Mouse (Mus musculus): Measurements from ENCODE around the gene Nprl3. TPM values are rescaled to one million over a fixed set of nuclear protein-coding genes. Genes with fewer than 3 reads are reported as not detected.

Gene Nprl3
- polyA plus RNA-seq, 1 experiment from 2014 or later: 29.8 TPM

DNA sequence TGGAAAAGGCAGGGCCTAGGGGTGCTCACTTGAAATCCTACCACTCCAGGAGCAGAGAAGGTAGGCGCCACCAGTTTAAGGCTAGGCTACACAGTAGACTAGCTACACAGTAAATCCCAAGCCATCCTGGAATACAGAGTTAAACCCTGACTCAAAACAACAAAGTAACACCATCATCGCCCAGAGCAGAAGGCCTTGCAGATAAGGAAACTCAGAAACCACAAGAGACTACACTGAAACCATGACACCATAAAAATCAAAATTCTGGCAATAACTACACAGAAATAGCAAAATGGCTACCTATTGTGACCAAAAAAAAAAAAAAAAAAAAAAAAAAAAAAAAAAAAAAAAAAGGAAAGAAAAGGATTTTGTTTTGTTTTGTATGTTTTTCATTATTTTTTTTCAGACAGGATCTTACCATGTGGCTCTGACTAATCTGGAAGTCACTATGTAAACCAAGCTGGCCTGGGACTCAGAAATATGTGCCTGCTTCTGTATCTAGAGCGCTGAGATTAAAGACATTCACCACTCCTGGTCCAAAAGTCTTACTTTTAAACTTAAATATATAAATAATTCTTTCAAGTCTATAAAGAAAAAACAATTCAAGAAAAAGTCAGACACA lies 2.3 kb downstream of the Nprl3 start:
- WGBS: 80% methylated on average over 3 of the region's 3 CpGs
- Histone ChIP-seq H3K4me2 (no peak overlapping the region), H3K27ac (no peak overlapping the region), H3K4me1 (replicated peaks) (peaks cover 18% of the 10 kb centered on the region), H3K4me3 (no peak overlapping the region), H3K9me3 (replicated peaks) (no peaks in the 10 kb centered on the region), H3K27me3 (no peaks in the 10 kb centered on the region; the same call in 1 of the 2 replicates), H3K9ac (no peak overlapping the region), H3K36me3 (no peaks in the 10 kb centered on the region; the same call in 1 of the 2 replicates)
- ATAC-seq (replicated peaks; ENCODE audit: insufficient number of reproducible peaks, insufficient read depth, low FRiP score, low read depth): no peak

DNA sequence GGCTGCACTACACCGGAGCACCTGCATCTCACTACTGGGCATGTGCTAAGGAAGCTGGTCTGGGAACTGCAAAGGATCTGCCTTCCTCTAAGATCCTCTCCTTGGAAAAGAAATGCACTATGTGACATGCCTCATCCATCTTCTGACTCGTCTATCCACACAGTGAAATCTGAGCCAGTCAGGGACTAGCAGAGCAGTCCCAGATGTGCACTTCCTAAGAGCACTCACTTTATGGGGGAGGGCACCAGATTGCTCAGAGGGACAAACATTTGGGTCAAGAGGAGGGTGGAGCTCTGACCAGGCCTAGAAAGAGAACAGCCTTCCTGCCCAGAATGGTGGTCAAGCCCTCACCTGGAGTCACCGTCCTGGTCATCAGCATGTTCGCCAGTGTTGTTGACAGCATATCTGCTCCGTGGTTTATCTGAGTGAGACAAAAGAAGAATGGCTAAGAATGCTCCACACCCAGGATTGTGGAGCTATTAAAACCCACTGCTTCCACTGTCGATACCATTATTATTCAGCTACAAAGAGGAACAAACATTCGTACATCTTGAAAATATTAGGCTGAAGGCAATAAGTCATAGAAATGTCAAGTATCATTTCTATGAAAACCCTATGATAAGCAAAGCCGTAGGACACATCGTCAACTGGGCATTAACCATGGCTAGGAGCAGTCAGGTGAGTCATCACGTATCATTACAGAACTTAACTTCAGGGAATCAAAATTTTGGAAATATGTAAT lies 4.7 kb downstream of the Nprl3 start:
- Histone ChIP-seq H3K9me3 (replicated peaks) (no peaks in the 10 kb centered on the region), H3K27ac (no peak overlapping the region), H3K36me3 (no peaks in the 10 kb centered on the region; the same call in 1 of the 2 replicates), H3K9ac (no peak overlapping the region), H3K4me1 (replicated peaks) (peaks cover 14% of the 10 kb centered on the region), H3K4me3 (no peak overlapping the region), H3K4me2 (no peak overlapping the region), H3K27me3 (no peaks in the 10 kb centered on the region)
- WGBS: 72% methylated on average over 10 of the region's 10 CpGs
- no peak for ATAC-seq (replicated peaks; ENCODE audit: insufficient number of reproducible peaks, insufficient read depth, low FRiP score, low read depth)

DNA sequence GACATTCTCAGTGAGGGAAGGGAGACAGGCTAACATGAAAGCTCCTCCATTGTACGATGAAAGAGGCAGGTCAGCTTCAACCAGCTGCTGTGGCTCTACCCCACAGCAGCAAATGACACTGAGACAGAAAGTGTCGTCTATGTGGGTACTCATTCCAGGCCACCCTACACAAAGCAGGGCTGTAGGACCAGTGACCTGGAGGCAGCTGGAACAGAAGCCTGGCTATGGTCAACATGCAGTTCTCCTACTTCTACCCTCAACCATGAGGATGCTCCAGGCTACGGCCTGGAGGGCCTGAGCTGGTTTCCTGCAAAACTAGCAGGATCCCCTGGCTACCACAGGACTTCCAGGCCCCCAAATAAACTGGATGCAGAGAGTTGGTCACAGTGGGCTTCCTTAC lies 10.9 kb downstream of the Nprl3 start:
- H3K4me3 ChIP-seq: no peak overlapping the region
- H3K4me2 ChIP-seq: no peak overlapping the region
- H3K27me3 ChIP-seq: no peaks in the 10 kb centered on the region
- no peaks in the 10 kb centered on the region for H3K4me1 ChIP-seq (replicated peaks)
- H3K9me3 ChIP-seq (replicated peaks): no peaks in the 10 kb centered on the region
- H3K9ac ChIP-seq: no peak overlapping the region
- H3K27ac ChIP-seq: no peak overlapping the region
- WGBS: 87% methylated on average over 3 of the region's 3 CpGs
- ATAC-seq (replicated peaks; ENCODE audit: insufficient number of reproducible peaks, insufficient read depth, low FRiP score, low read depth): no peak
- peaks cover 13% of the 10 kb centered on the region; the same call in 1 of the 2 replicates for H3K36me3 ChIP-seq

DNA sequence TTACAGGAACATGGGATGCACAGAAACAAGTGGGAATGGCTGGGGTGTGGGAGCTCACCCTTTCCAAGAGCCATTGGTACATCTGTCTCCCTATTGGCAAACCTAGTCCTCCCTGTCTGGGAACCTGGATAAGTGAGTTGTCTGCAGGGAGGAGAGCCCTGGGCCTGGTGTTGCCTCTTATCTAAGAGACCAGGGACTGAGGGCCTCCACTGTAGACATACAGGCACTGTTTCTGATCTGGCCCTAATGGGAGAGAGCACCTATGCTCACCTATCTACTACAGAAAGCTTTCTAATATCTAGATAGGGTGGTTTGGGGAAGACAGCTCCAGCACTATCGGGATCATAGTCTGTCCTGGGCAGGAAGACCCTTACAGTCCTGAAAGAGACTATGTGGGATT lies 11.4 kb downstream of the Nprl3 start:
- WGBS: 88% methylated on average over 1 of the region's 1 CpGs
- peaks cover 13% of the 10 kb centered on the region; the same call in 1 of the 2 replicates for H3K36me3 ChIP-seq
- no peaks in the 10 kb centered on the region for H3K4me1 ChIP-seq (replicated peaks)
- H3K4me3 ChIP-seq: no peak overlapping the region
- ATAC-seq (replicated peaks; ENCODE audit: insufficient number of reproducible peaks, insufficient read depth, low FRiP score, low read depth): no peak
- no peaks in the 10 kb centered on the region for H3K27me3 ChIP-seq
- no peak overlapping the region for H3K4me2 ChIP-seq
- H3K9ac ChIP-seq: no peak overlapping the region
- H3K9me3 ChIP-seq (replicated peaks): no peaks in the 10 kb centered on the region
- H3K27ac ChIP-seq: no peak overlapping the region

DNA sequence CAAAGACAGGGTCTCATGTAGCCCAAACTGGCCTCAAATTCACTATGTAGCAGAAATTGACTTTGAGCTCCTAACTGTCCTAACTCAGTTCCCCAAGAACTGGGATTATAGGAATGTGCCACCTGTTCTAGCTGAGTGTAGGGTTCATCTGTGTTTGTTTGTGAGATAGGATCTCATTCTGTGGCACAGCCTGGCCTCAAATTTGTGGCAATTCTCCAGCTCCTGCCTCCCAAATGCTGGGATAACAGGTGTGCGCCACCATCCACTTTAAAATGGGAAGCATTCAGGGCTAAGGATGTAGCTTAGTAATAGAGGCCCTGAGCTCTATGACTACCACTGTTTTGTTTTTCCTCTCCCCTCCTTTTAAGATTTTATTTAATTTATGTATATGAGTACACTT lies 14.4 kb downstream of the Nprl3 start:
- Histone ChIP-seq H3K4me1 (replicated peaks) (no peaks in the 10 kb centered on the region), H3K27ac (no peak overlapping the region), H3K4me2 (no peak overlapping the region), H3K36me3 (peaks cover 22% of the 10 kb centered on the region; the same call in 1 of the 2 replicates), H3K4me3 (no peak overlapping the region), H3K27me3 (no peaks in the 10 kb centered on the region), H3K9ac (no peak overlapping the region), H3K9me3 (replicated peaks) (no peaks in the 10 kb centered on the region)
- no peak for ATAC-seq (replicated peaks; ENCODE audit: insufficient number of reproducible peaks, insufficient read depth, low FRiP score, low read depth)
- WGBS: 95% methylated on average over 1 of the region's 1 CpGs

DNA sequence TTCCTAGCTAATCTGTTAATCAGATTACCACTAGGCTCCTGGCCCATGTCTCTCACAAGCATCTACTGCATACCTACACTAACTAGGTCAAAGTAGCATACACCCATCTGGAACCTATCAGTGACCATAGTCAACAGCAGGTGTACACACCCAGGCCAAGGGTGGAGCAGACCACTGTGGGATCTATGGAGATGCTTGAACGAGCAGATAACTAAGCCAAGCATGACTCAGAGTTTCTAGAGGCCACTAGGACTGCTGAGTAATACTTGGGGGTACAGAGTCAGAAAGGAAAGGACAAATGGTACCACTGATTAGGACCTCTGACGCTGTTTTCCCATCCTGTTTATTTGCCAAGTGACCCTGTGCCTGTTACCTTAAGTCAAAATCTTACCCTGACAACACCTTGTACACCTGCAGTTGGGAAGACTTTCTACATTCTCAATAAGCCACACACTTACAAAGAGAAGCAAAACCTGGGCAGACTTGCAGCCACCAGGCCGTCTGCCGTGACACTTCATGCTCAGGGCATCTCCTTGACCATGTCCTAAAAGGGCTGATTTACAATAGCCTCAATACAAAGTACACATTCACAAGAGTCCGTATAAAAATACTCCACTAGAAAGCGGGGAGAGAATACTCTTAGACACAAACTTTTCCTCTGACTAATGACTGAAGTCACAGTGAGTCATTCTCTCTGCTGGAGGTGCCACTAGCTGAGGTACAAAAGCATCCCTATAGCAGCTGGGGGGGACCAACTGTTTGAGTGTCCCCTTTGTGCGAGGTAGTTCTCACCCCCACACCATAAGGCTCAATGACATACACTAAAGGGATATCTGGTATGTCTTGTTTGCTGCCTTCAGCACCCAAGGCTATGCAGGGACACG lies 16.4 kb downstream of the Nprl3 start:
- H3K4me1 ChIP-seq (replicated peaks): no peaks in the 10 kb centered on the region
- no peak overlapping the region for H3K9ac ChIP-seq
- 83% methylated on average over 8 of the region's 8 CpGs for WGBS
- H3K36me3 ChIP-seq: peaks cover 26% of the 10 kb centered on the region; the same call in 1 of the 2 replicates
- no peak for ATAC-seq (replicated peaks; ENCODE audit: insufficient number of reproducible peaks, insufficient read depth, low FRiP score, low read depth)
- H3K4me2 ChIP-seq: no peak overlapping the region
- no peaks in the 10 kb centered on the region for H3K27me3 ChIP-seq
- H3K9me3 ChIP-seq (replicated peaks): no peaks in the 10 kb centered on the region
- no peak overlapping the region for H3K4me3 ChIP-seq
- no peak overlapping the region for H3K27ac ChIP-seq

DNA sequence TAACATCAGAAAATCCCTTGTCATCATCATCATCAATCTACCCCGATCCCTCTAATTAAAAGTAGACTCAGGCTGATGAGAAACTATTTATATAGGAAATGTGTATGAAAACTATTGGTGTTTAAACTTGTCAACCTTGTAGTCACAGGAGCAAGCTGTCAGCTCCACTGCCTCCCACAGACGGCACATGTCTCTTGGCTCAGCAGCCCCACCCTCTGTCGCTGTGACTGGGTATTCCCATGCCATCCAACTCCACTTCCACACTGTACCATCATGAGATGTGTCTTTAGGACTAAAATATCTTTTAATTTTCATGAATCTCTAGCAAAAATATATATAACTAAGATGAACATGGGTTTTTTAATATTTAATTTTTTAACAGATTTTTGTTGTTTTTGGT lies 19.2 kb downstream of the Nprl3 start:
- no peak overlapping the region for H3K27ac ChIP-seq
- no peak overlapping the region for H3K4me2 ChIP-seq
- no peaks in the 10 kb centered on the region for H3K9me3 ChIP-seq (replicated peaks)
- ATAC-seq (replicated peaks; ENCODE audit: insufficient number of reproducible peaks, insufficient read depth, low FRiP score, low read depth): no peak
- peaks cover 10% of the 10 kb centered on the region for H3K4me1 ChIP-seq (replicated peaks)
- H3K9ac ChIP-seq: no peak overlapping the region
- H3K4me3 ChIP-seq: no peak overlapping the region
- 82% methylated on average over 3 of the region's 3 CpGs for WGBS
- H3K27me3 ChIP-seq: no peaks in the 10 kb centered on the region
- H3K36me3 ChIP-seq: peaks cover 21% of the 10 kb centered on the region; the same call in 1 of the 2 replicates

DNA sequence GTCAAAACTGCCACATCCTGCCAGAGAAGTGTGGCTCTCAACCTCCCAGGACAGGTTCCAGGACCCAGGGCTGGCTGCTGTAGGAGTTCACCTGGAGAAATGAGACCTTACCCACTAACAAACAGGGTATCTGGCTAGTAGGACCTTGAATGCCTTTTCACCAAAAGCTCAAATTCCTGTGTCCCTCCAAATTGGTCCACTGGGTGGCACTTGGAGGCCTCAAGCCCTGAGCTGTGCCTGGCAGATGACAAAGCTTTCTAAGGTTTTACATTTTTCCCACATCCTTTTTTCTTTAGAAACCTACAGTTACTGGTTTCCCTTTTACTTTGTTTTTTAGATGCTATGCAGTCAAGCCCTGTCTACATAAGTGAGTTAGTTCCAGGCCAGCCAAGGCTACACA lies 20.4 kb downstream of the Nprl3 start:
- Histone ChIP-seq H3K4me1 (replicated peaks) (peaks cover 15% of the 10 kb centered on the region), H3K4me3 (no peak overlapping the region), H3K27ac (no peak overlapping the region), H3K36me3 (peaks cover 13% of the 10 kb centered on the region; the same call in 1 of the 2 replicates), H3K9me3 (replicated peaks) (no peaks in the 10 kb centered on the region), H3K4me2 (no peak overlapping the region), H3K27me3 (no peaks in the 10 kb centered on the region), H3K9ac (no peak overlapping the region)
- ATAC-seq (replicated peaks; ENCODE audit: insufficient number of reproducible peaks, insufficient read depth, low FRiP score, low read depth): no peak

DNA sequence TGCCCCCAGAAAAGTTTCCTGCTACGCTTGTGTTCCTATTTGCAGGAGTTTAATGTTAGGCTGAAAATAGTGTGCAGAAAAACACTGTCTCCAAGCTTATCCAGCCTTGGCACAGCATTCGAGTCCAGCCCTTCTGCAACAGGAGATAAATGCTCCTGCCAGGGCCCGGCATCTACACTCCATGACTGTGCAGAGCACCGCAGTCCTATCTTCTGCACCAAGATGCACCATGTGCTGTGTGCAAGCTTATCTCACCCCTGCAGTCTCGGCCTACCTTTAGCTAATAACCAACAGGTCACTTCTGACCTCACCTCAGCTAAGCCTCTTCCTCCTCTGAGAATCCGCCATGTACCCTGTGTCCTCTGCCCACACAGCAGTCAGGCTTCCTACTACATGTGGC lies 21.9 kb downstream of the Nprl3 start:
- Histone ChIP-seq H3K27me3 (no peaks in the 10 kb centered on the region), H3K27ac (no peak overlapping the region), H3K9ac (no peak overlapping the region), H3K4me3 (no peak overlapping the region), H3K4me1 (replicated peaks) (peaks cover 15% of the 10 kb centered on the region), H3K9me3 (replicated peaks) (no peaks in the 10 kb centered on the region), H3K36me3 (peaks cover 16% of the 10 kb centered on the region; the same call in 1 of the 2 replicates), H3K4me2 (no peak overlapping the region)
- 84% methylated on average over 6 of the region's 6 CpGs for WGBS
- no peak for ATAC-seq (replicated peaks; ENCODE audit: insufficient number of reproducible peaks, insufficient read depth, low FRiP score, low read depth)

DNA sequence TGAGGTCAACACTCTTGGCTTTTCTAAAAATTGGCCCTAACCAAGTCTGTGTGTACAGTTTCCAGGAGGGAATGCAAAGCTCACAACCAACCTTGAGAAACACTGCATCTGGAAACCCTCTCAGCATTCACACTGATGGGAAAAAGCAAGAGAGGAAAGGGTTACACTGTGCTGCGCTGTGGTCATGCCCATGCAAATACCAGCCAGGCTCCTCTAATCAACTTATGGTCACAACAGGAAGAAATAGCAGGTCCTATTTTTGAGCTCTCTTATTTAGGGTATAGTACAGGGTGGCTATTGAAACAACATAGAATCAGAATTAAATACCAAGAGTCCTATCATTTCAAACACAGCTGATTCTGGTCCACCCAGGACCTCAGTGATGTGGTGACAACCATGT lies 22.9 kb downstream of the Nprl3 start:
- Histone ChIP-seq H3K27me3 (no peaks in the 10 kb centered on the region), H3K27ac (0 out of 2 replicates have a peak overlapping the region, but pooled peaks have one; percentile 3), H3K4me1 (replicated peaks) (peaks cover 15% of the 10 kb centered on the region), H3K4me2 (no peak overlapping the region), H3K9ac (no peak overlapping the region), H3K9me3 (replicated peaks) (no peaks in the 10 kb centered on the region), H3K36me3 (peaks cover 17% of the 10 kb centered on the region; the same call in 1 of the 2 replicates), H3K4me3 (no peak overlapping the region)
- ATAC-seq (replicated peaks; ENCODE audit: insufficient number of reproducible peaks, insufficient read depth, low FRiP score, low read depth): no peak
- WGBS: 79% methylated on average over 1 of the region's 1 CpGs

DNA sequence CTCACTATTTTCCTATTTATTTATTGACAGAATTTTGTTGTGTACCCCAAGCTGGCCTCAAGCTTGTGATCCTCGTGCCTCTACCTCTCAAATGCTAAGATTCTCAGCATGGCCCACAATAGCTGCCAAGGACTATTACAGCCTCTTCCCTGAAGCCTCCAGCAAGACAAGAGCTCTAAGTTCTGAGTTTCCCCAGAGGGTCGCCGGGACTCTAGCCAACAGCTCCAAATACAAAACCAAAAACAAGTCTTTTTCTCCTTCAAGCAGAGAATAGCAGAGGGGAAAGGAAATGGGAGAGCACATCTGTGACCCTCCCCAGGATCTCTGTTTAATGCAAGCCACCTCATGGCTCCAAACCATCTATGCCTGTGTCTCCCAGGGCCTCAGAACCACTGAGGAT lies 23.4 kb downstream of the Nprl3 start:
- ATAC-seq (replicated peaks; ENCODE audit: insufficient number of reproducible peaks, insufficient read depth, low FRiP score, low read depth): no peak
- Histone ChIP-seq H3K9me3 (replicated peaks) (no peaks in the 10 kb centered on the region), H3K36me3 (peaks cover 18% of the 10 kb centered on the region; the same call in 1 of the 2 replicates), H3K4me1 (replicated peaks) (peaks cover 15% of the 10 kb centered on the region), H3K27ac (peak overlapping the region; percentile 45), H3K27me3 (no peaks in the 10 kb centered on the region), H3K4me2 (no peak overlapping the region), H3K4me3 (no peak overlapping the region), H3K9ac (no peak overlapping the region)
- 80% methylated on average over 3 of the region's 3 CpGs for WGBS

Data from heart, embryonic 15.5 days (tissue).